Mouse (Mus musculus) embryo, embryonic 10 days (tissue): ENCODE measurements around the gene Macf1.

Source experiments
- DNase-seq: peaks from one replicate; pipeline ENCODE4 v3.0.0-alpha.2; 2015; ENCODE audit warnings: low spot score

Gene Macf1

GRCm38 (mm10) chr4:123409034-123409692 lies 275.0 kb downstream of the Macf1 start:
- no peak for DNase-seq

- DNase-seq = no peak
Measured at GRCm38 (mm10) chr4:123407792-123408191, 276.4 kb downstream of the Macf1 start.

- DNase-seq = no peak
Measured at GRCm38 (mm10) chr4:123404056-123404455, 280.1 kb downstream of the Macf1 start.

GRCm38 (mm10) chr4:123402244-123402643 lies 281.9 kb downstream of the Macf1 start:
- DNase-seq = no peak

- no peak for DNase-seq
Measured at GRCm38 (mm10) chr4:123401265-123401664, 282.9 kb downstream of the Macf1 start.

GRCm38 (mm10) chr4:123397643-123398434 lies 286.3 kb downstream of the Macf1 start:
- DNase-seq = no peak

- no peak for DNase-seq
Measured at GRCm38 (mm10) chr4:123397049-123397448, 287.1 kb downstream of the Macf1 start.

GRCm38 (mm10) chr4:123395435-123396000 lies 288.6 kb downstream of the Macf1 start:
- DNase-seq = no peak

- no peak for DNase-seq
Measured at GRCm38 (mm10) chr4:123394878-123395277, 289.3 kb downstream of the Macf1 start.

GRCm38 (mm10) chr4:123394269-123394668 lies 289.9 kb downstream of the Macf1 start:
- no peak for DNase-seq

- no peak for DNase-seq
Measured at GRCm38 (mm10) chr4:123393004-123393403, 291.2 kb downstream of the Macf1 start.

- DNase-seq = peak; percentile 66
Measured at GRCm38 (mm10) chr4:123392187-123392586, 292.0 kb downstream of the Macf1 start.

GRCm38 (mm10) chr4:123385028-123385427 lies 299.1 kb downstream of the Macf1 start:
- DNase-seq = no peak

GRCm38 (mm10) chr4:123383173-123383572 lies 301.0 kb downstream of the Macf1 start:
- no peak for DNase-seq

- DNase-seq = no peak
Measured at GRCm38 (mm10) chr4:123382051-123382450, 302.1 kb downstream of the Macf1 start.

GRCm38 (mm10) chr4:123381598-123381997 lies 302.6 kb downstream of the Macf1 start:
- no peak for DNase-seq

GRCm38 (mm10) chr4:123376031-123376430 lies 308.1 kb downstream of the Macf1 start:
- DNase-seq = no peak

GRCm38 (mm10) chr4:123374316-123375008 lies 309.7 kb downstream of the Macf1 start:
- no peak for DNase-seq

- DNase-seq = no peak
Measured at GRCm38 (mm10) chr4:123363555-123363954, 320.6 kb downstream of the Macf1 start.

- DNase-seq = no peak
Measured at GRCm38 (mm10) chr4:123360771-123361170, 323.4 kb downstream of the Macf1 start.

- DNase-seq = no peak
Measured at GRCm38 (mm10) chr4:123358613-123359012, 325.5 kb downstream of the Macf1 start.

GRCm38 (mm10) chr4:123355941-123356340 lies 328.2 kb downstream of the Macf1 start:
- DNase-seq = no peak
